Mouse (Mus musculus): ENCODE measurements around the gene Nup93. TPM values are rescaled to one million over a fixed set of nuclear protein-coding genes. Genes with fewer than 3 reads are reported as not detected.
A peak's percentile ranks its signal among the peaks of the same experiment; 100 is the strongest.

The Nup93 gene
- polyA plus RNA-seq, 1 experiment from 2014 or later = 114 TPM

GRCm38 (mm10) chr8:94209639-94210038 is 4.7 kb upstream of the Nup93 start:
- H3K27me3 ChIP-seq = no peaks in the 10 kb centered on the region
- no peak overlapping the region for H3K4me2 ChIP-seq
- no peak overlapping the region for H3K9ac ChIP-seq (replicated peaks)
- ATAC-seq (ENCODE audit: insufficient number of reproducible peaks, insufficient read depth, low FRiP score, low TSS enrichment, low read depth) = no peak
- 81% methylated on average over 6 of the region's 6 CpGs for WGBS
- peaks cover 4% of the 10 kb centered on the region; the same call in 1 of the 2 replicates for H3K4me1 ChIP-seq (replicated peaks)
- no peaks in the 10 kb centered on the region for H3K36me3 ChIP-seq
- no peak overlapping the region for H3K4me3 ChIP-seq (replicated peaks)
- no peaks in the 10 kb centered on the region for H3K9me3 ChIP-seq
- no peak overlapping the region for H3K27ac ChIP-seq

- H3K36me3 ChIP-seq = no peaks in the 10 kb centered on the region
- no peaks in the 10 kb centered on the region for H3K27me3 ChIP-seq
- WGBS = 77% methylated on average over 3 of the region's 3 CpGs
- no peak overlapping the region for H3K4me2 ChIP-seq
- H3K4me3 ChIP-seq (replicated peaks) = no peak overlapping the region
- no peak for ATAC-seq (ENCODE audit: insufficient number of reproducible peaks, insufficient read depth, low FRiP score, low TSS enrichment, low read depth)
- no peak overlapping the region for H3K27ac ChIP-seq
- H3K4me1 ChIP-seq (replicated peaks) = peaks cover 7% of the 10 kb centered on the region
- H3K9ac ChIP-seq (replicated peaks) = no peak overlapping the region
- H3K9me3 ChIP-seq = no peaks in the 10 kb centered on the region
Measured at GRCm38 (mm10) chr8:94210225-94210624, 4.1 kb upstream of the Nup93 start.

- no peak for ATAC-seq (ENCODE audit: insufficient number of reproducible peaks, insufficient read depth, low FRiP score, low TSS enrichment, low read depth)
- WGBS = 60% methylated on average over 6 of the region's 6 CpGs
- Histone ChIP-seq H3K4me3 (replicated peaks) (peak overlapping the region; percentile 77), H3K9me3 (no peaks in the 10 kb centered on the region), H3K27me3 (no peaks in the 10 kb centered on the region), H3K4me2 (peak overlapping the region; percentile 65), H3K27ac (no peak overlapping the region), H3K4me1 (replicated peaks) (peaks cover 15% of the 10 kb centered on the region), H3K36me3 (no peaks in the 10 kb centered on the region), H3K9ac (replicated peaks) (no peak overlapping the region)
Measured at GRCm38 (mm10) chr8:94213819-94214218, 545 bp upstream of the Nup93 start.

GRCm38 (mm10) chr8:94227381-94227939 is 13.1 kb downstream of the Nup93 start:
- WGBS = 82% methylated on average over 7 of the region's 7 CpGs
- peaks cover 37% of the 10 kb centered on the region for H3K36me3 ChIP-seq

GRCm38 (mm10) chr8:94240240-94240751 is 25.9 kb downstream of the Nup93 start:
- ATAC-seq (ENCODE audit: insufficient number of reproducible peaks, insufficient read depth, low FRiP score, low TSS enrichment, low read depth) = no peak
- no peaks in the 10 kb centered on the region for H3K9me3 ChIP-seq

More at GRCm38 (mm10) chr8:94227381-94227939, 13.1 kb downstream of the Nup93 start:
- H3K27me3 ChIP-seq = no peaks in the 10 kb centered on the region
- no peak overlapping the region for H3K9ac ChIP-seq (replicated peaks)
- no peak for ATAC-seq (ENCODE audit: insufficient number of reproducible peaks, insufficient read depth, low FRiP score, low TSS enrichment, low read depth)
- H3K4me3 ChIP-seq (replicated peaks) = no peak overlapping the region
- no peak overlapping the region for H3K4me2 ChIP-seq
- no peak overlapping the region for H3K27ac ChIP-seq
- H3K9me3 ChIP-seq = no peaks in the 10 kb centered on the region
- no peaks in the 10 kb centered on the region for H3K4me1 ChIP-seq (replicated peaks)

GRCm38 (mm10) chr8:94249836-94250435 is 35.6 kb downstream of the Nup93 start:
- H3K36me3 ChIP-seq = no peaks in the 10 kb centered on the region; the same call in 1 of the 2 replicates
- no peak for ATAC-seq (ENCODE audit: insufficient number of reproducible peaks, insufficient read depth, low FRiP score, low TSS enrichment, low read depth)
- no peak overlapping the region for H3K27ac ChIP-seq
- no peak overlapping the region for H3K4me3 ChIP-seq (replicated peaks)
- H3K9me3 ChIP-seq = no peaks in the 10 kb centered on the region
- H3K4me2 ChIP-seq = no peak overlapping the region
- H3K4me1 ChIP-seq (replicated peaks) = no peaks in the 10 kb centered on the region
- no peaks in the 10 kb centered on the region for H3K27me3 ChIP-seq
- 73% methylated on average over 2 of the region's 2 CpGs for WGBS
- H3K9ac ChIP-seq (replicated peaks) = no peak overlapping the region

More at GRCm38 (mm10) chr8:94240240-94240751, 25.9 kb downstream of the Nup93 start:
- Histone ChIP-seq H3K27ac (no peak overlapping the region), H3K4me3 (replicated peaks) (no peak overlapping the region), H3K9ac (replicated peaks) (no peak overlapping the region), H3K27me3 (no peaks in the 10 kb centered on the region), H3K4me1 (replicated peaks) (no peaks in the 10 kb centered on the region), H3K4me2 (no peak overlapping the region), H3K36me3 (peaks cover 9% of the 10 kb centered on the region)
- WGBS = 85% methylated on average over 4 of the region's 4 CpGs

- no peak for ATAC-seq (ENCODE audit: insufficient number of reproducible peaks, insufficient read depth, low FRiP score, low TSS enrichment, low read depth)
- Histone ChIP-seq H3K27ac (no peak overlapping the region), H3K9ac (replicated peaks) (no peak overlapping the region), H3K36me3 (no peaks in the 10 kb centered on the region), H3K27me3 (no peaks in the 10 kb centered on the region), H3K9me3 (no peaks in the 10 kb centered on the region), H3K4me2 (no peak overlapping the region), H3K4me3 (replicated peaks) (no peak overlapping the region), H3K4me1 (replicated peaks) (no peaks in the 10 kb centered on the region)
- WGBS = 94% methylated on average over 6 of the region's 6 CpGs
Measured at GRCm38 (mm10) chr8:94258881-94259280, 44.5 kb downstream of the Nup93 start.

GRCm38 (mm10) chr8:94262626-94263297 is 48.4 kb downstream of the Nup93 start:
- Histone ChIP-seq H3K9ac (replicated peaks) (no peak overlapping the region), H3K9me3 (no peaks in the 10 kb centered on the region), H3K4me2 (no peak overlapping the region), H3K27ac (no peak overlapping the region), H3K27me3 (no peaks in the 10 kb centered on the region), H3K4me3 (replicated peaks) (no peak overlapping the region), H3K36me3 (no peaks in the 10 kb centered on the region), H3K4me1 (replicated peaks) (peaks cover 19% of the 10 kb centered on the region)
- no peak for ATAC-seq (ENCODE audit: insufficient number of reproducible peaks, insufficient read depth, low FRiP score, low TSS enrichment, low read depth)
- WGBS = 73% methylated on average over 3 of the region's 3 CpGs

GRCm38 (mm10) chr8:94266344-94267191 is 52.2 kb downstream of the Nup93 start:
- WGBS = 35% methylated on average over 10 of the region's 10 CpGs
- no peaks in the 10 kb centered on the region for H3K36me3 ChIP-seq
- H3K9me3 ChIP-seq = no peaks in the 10 kb centered on the region
- peak overlapping the region; percentile 53 for H3K4me2 ChIP-seq
- peaks cover 41% of the 10 kb centered on the region for H3K4me1 ChIP-seq (replicated peaks)
- no peaks in the 10 kb centered on the region for H3K27me3 ChIP-seq
- no peak overlapping the region for H3K9ac ChIP-seq (replicated peaks)
- peak overlapping the region; percentile 30 for H3K4me3 ChIP-seq (replicated peaks)
- no peak for ATAC-seq (ENCODE audit: insufficient number of reproducible peaks, insufficient read depth, low FRiP score, low TSS enrichment, low read depth)
- H3K27ac ChIP-seq = peak overlapping the region; percentile 81

GRCm38 (mm10) chr8:94268359-94268890 is 54.1 kb downstream of the Nup93 start:
- Histone ChIP-seq H3K4me3 (replicated peaks) (no peak overlapping the region), H3K27ac (no peak overlapping the region), H3K9ac (replicated peaks) (no peak overlapping the region), H3K4me2 (peak overlapping the region; percentile 10), H3K36me3 (no peaks in the 10 kb centered on the region), H3K9me3 (no peaks in the 10 kb centered on the region), H3K4me1 (replicated peaks) (peaks cover 41% of the 10 kb centered on the region), H3K27me3 (no peaks in the 10 kb centered on the region)
- ATAC-seq (ENCODE audit: insufficient number of reproducible peaks, insufficient read depth, low FRiP score, low TSS enrichment, low read depth) = no peak
- 81% methylated on average over 3 of the region's 3 CpGs for WGBS
